Mouse (Mus musculus): ENCODE results near the gene Smarca2. TPM values are rescaled to one million over a fixed set of nuclear protein-coding genes. Genes with fewer than 3 reads are reported as not detected.
A peak's percentile ranks its signal among the peaks of the same experiment; 100 is the strongest.

Smarca2 gene
- polyA plus RNA-seq, 2 experiments: 3.3 to 5.3 TPM

GRCm38 (mm10) chr19:26613665-26614064, 8.8 kb downstream of the Smarca2 start:
- H3K27me3 ChIP-seq (ENCODE audit: control insufficient read depth, insufficient read depth, low read length): no peaks in the 10 kb centered on the region
- no peaks in the 10 kb centered on the region for H3K36me3 ChIP-seq (replicated peaks; ENCODE audit: control insufficient read depth, insufficient read depth, low read depth)
- peaks cover 4 to 23% of the 10 kb centered on the region in 2 experiments for H3K4me1 ChIP-seq (replicated peaks; ENCODE audit: control insufficient read depth in 2 of 2, insufficient read depth in 2 of 2, low read length in 1 of 2)
- DNase-seq (ENCODE audit: low read depth in 3 of 3, low spot score in 3 of 3) (no peak), ATAC-seq (ENCODE audit: insufficient read depth) (peak; percentile 62; the same call in 1 of the 2 replicates)
- H3K9ac ChIP-seq (replicated peaks): no peak overlapping the region
- WGBS (ENCODE audit: insufficient replicate concordance): 19% methylated on average over 5 of the region's 5 CpGs
- TF ChIP-seq CTCF (IDR thresholded peaks at IDR 0.05; ENCODE audit: low read depth) (no peak), EP300 (IDR thresholded peaks at IDR 0.05; ENCODE audit: low read depth) (no peak)
- H3K9me3 ChIP-seq (ENCODE audit: control insufficient read depth, low read length): no peaks in the 10 kb centered on the region
- H3K4me3 ChIP-seq (ENCODE audit: insufficient read depth in 1 of 2, low read depth in 2 of 2, low read length in 2 of 2): no peak overlapping the region
- no peak overlapping the region for H3K27ac ChIP-seq
- peak overlapping the region; percentile 41 for H3K4me2 ChIP-seq (ENCODE audit: low read depth)

- no peaks in the 10 kb centered on the region for H3K9me3 ChIP-seq (ENCODE audit: control insufficient read depth, low read length)
- no peaks in the 10 kb centered on the region for H3K27me3 ChIP-seq (ENCODE audit: control insufficient read depth, insufficient read depth, low read length)
- TF ChIP-seq CTCF (IDR thresholded peaks at IDR 0.05; ENCODE audit: low read depth) (no peak), EP300 (IDR thresholded peaks at IDR 0.05; ENCODE audit: low read depth) (no peak)
- ATAC-seq (ENCODE audit: insufficient read depth): no peak
- H3K4me2 ChIP-seq (ENCODE audit: low read depth): no peak overlapping the region
- H3K9ac ChIP-seq (replicated peaks): no peak overlapping the region
- H3K27ac ChIP-seq: no peak overlapping the region
- H3K4me1 ChIP-seq (replicated peaks; ENCODE audit: control insufficient read depth in 2 of 2, insufficient read depth in 2 of 2, low read length in 1 of 2): peaks cover 4 to 23% of the 10 kb centered on the region in 2 experiments
- H3K36me3 ChIP-seq (replicated peaks; ENCODE audit: control insufficient read depth, insufficient read depth, low read depth): no peaks in the 10 kb centered on the region
- H3K4me3 ChIP-seq (ENCODE audit: insufficient read depth in 1 of 2, low read depth in 2 of 2, low read length in 2 of 2): no peak overlapping the region
- 48% methylated on average over 1 of the region's 1 CpGs for WGBS (ENCODE audit: insufficient replicate concordance)
- no peak for DNase-seq (ENCODE audit: low read depth in 3 of 3, low spot score in 3 of 3)
Observed at GRCm38 (mm10) chr19:26616271-26616670, 11.4 kb downstream of the Smarca2 start.

- no peaks in the 10 kb centered on the region for H3K36me3 ChIP-seq (replicated peaks; ENCODE audit: control insufficient read depth, insufficient read depth, low read depth)
- H3K27me3 ChIP-seq (ENCODE audit: control insufficient read depth, insufficient read depth, low read length): no peaks in the 10 kb centered on the region
- whole genome bisulfite sequencing (ENCODE audit: insufficient replicate concordance): 72% methylated on average over 5 of the region's 5 CpGs
- H3K27ac ChIP-seq: no peak overlapping the region
- DNase-seq (ENCODE audit: low read depth in 3 of 3, low spot score in 3 of 3) (no peak), ATAC-seq (ENCODE audit: insufficient read depth) (no peak)
- no peak overlapping the region for H3K4me3 ChIP-seq (ENCODE audit: insufficient read depth in 1 of 2, low read depth in 2 of 2, low read length in 2 of 2)
- peaks cover 4 to 20% of the 10 kb centered on the region in 2 experiments for H3K4me1 ChIP-seq (replicated peaks; ENCODE audit: control insufficient read depth in 2 of 2, insufficient read depth in 2 of 2, low read length in 1 of 2)
- TF ChIP-seq CTCF (IDR thresholded peaks at IDR 0.05; ENCODE audit: low read depth): no peak
- H3K9ac ChIP-seq (replicated peaks): no peak overlapping the region
- no peak overlapping the region for H3K4me2 ChIP-seq (ENCODE audit: low read depth)
- H3K9me3 ChIP-seq (ENCODE audit: control insufficient read depth, low read length): no peaks in the 10 kb centered on the region
Observed at GRCm38 (mm10) chr19:26617287-26617686, 12.4 kb downstream of the Smarca2 start.

- no peaks in the 10 kb centered on the region for H3K27me3 ChIP-seq (ENCODE audit: control insufficient read depth, insufficient read depth, low read length)
- DNase-seq (ENCODE audit: low read depth in 3 of 3, low spot score in 3 of 3) (no peak), ATAC-seq (ENCODE audit: insufficient read depth) (no peak)
- no peaks in the 10 kb centered on the region for H3K9me3 ChIP-seq (ENCODE audit: control insufficient read depth, low read length)
- H3K27ac ChIP-seq: no peak overlapping the region
- H3K4me1 ChIP-seq (replicated peaks; ENCODE audit: control insufficient read depth in 2 of 2, insufficient read depth in 2 of 2, low read length in 1 of 2): no peaks in the 10 kb centered on the region
- no peak overlapping the region for H3K9ac ChIP-seq (replicated peaks)
- H3K4me2 ChIP-seq (ENCODE audit: low read depth): no peak overlapping the region
- WGBS (ENCODE audit: insufficient replicate concordance): 68% methylated on average over 8 of the region's 8 CpGs
- H3K36me3 ChIP-seq (replicated peaks; ENCODE audit: control insufficient read depth, insufficient read depth, low read depth): no peaks in the 10 kb centered on the region
- no peak overlapping the region for H3K4me3 ChIP-seq (ENCODE audit: insufficient read depth in 1 of 2, low read depth in 2 of 2, low read length in 2 of 2)
- TF ChIP-seq CTCF (IDR thresholded peaks at IDR 0.05; ENCODE audit: low read depth) (no peak), EP300 (IDR thresholded peaks at IDR 0.05; ENCODE audit: low read depth) (no peak)
Observed at GRCm38 (mm10) chr19:26630712-26631235, 25.9 kb downstream of the Smarca2 start.

GRCm38 (mm10) chr19:26632228-26632627, 27.4 kb downstream of the Smarca2 start:
- H3K9ac ChIP-seq (replicated peaks): no peak overlapping the region
- no peak for DNase-seq (ENCODE audit: low read depth in 3 of 3, low spot score in 3 of 3)
- no peaks in the 10 kb centered on the region for H3K36me3 ChIP-seq (replicated peaks; ENCODE audit: control insufficient read depth, insufficient read depth, low read depth)
- ATAC-seq (ENCODE audit: insufficient read depth): no peak
- H3K27me3 ChIP-seq (ENCODE audit: control insufficient read depth, insufficient read depth, low read length): no peaks in the 10 kb centered on the region
- no peak overlapping the region for H3K27ac ChIP-seq
- H3K4me1 ChIP-seq (replicated peaks; ENCODE audit: control insufficient read depth in 2 of 2, insufficient read depth in 2 of 2, low read length in 1 of 2): no peaks in the 10 kb centered on the region
- 62% methylated on average over 5 of the region's 5 CpGs for WGBS (ENCODE audit: insufficient replicate concordance)
- H3K4me2 ChIP-seq (ENCODE audit: low read depth): no peak overlapping the region
- no peaks in the 10 kb centered on the region for H3K9me3 ChIP-seq (ENCODE audit: control insufficient read depth, low read length)
- H3K4me3 ChIP-seq (ENCODE audit: insufficient read depth in 1 of 2, low read depth in 2 of 2, low read length in 2 of 2): no peak overlapping the region
- TF ChIP-seq CTCF (IDR thresholded peaks at IDR 0.05; ENCODE audit: low read depth) (no peak), EP300 (IDR thresholded peaks at IDR 0.05; ENCODE audit: low read depth) (no peak)

Data from liver, embryonic 14.5 days (tissue).